Mouse (Mus musculus) lung, embryonic 16.5 days (tissue): ENCODE measurements at regions not wholly inside any gene's neighbourhood (a gene's known extent, or its start where the extent isn't known, plus 50 kb on each side); places are given as distances from the start of the nearest gene placed in this dataset.

Source experiments
- ATAC-seq: fragments of 200-750 bp; cut with Nextera tagmentation; 2 replicates; pipeline ENCODE4 v1.8.0; 2017; ENCODE audit warnings: low read depth, mild to moderate bottlenecking, moderate library complexity
- H3K27ac ChIP-seq: fragments of 300-500 bp; sonication (generic); 2 replicates; pipeline ENCODE4 v1.5.1; 2014; ENCODE audit warnings: mild to moderate bottlenecking, control low read depth, low read length
- H3K27me3 ChIP-seq: fragments of 300-500 bp; sonication (generic); 2 replicates; pipeline ENCODE4 v1.6.1; 2014; ENCODE audit warnings: low read depth, low read length, mixed read lengths; ENCODE audit not compliant: control insufficient read depth, insufficient read depth
- H3K36me3 ChIP-seq: fragments of 300-500 bp; sonication (generic); 2 replicates; pipeline ENCODE4 v1.6.1; 2014; ENCODE audit warnings: low read length; ENCODE audit not compliant: control insufficient read depth, insufficient read depth
- H3K4me1 ChIP-seq: fragments of 300-500 bp; sonication (generic); replicated peaks from 2 replicates; pipeline ENCODE4 v1.6.1; 2014; ENCODE audit warnings: low read length, mixed read lengths; ENCODE audit not compliant: control insufficient read depth, insufficient read depth
- H3K4me2 ChIP-seq: fragments of 300-500 bp; sonication (generic); 2 replicates; pipeline ENCODE4 v1.6.1; 2014; ENCODE audit warnings: low read depth, low read length, control low read depth
- H3K4me3 ChIP-seq: fragments of 300-500 bp; sonication (generic); 2 replicates; pipeline ENCODE4 v1.5.1; 2014; ENCODE audit warnings: mild to moderate bottlenecking, low read length, control low read depth
- H3K9ac ChIP-seq: fragments of 300-500 bp; sonication (generic); 2 replicates; pipeline ENCODE4 v1.6.1; 2014; ENCODE audit warnings: low read length, control low read depth
- H3K9me3 ChIP-seq: fragments of 300-500 bp; sonication (generic); 2 replicates; pipeline ENCODE4 v1.6.1; 2016; ENCODE audit warnings: low read length; ENCODE audit not compliant: control insufficient read depth
- WGBS: fragments of 180-500 bp; shearing (Covaris S2); extraction: QIAGEN DNeasy Blood & Tissue Kit; methylation state at CpG from one replicate; pipeline ENCODE4 v1.1.7; 2014; 5-methylcytosine and 5-hydroxymethylcytosine counted together

GRCm38 (mm10) chr12:27283964-27284363 lies 58.4 kb downstream of the Sox11 start:
- no peaks in the 10 kb centered on the region for H3K9me3 ChIP-seq
- WGBS: 51% methylated on average over 6 of the region's 6 CpGs
- no peak overlapping the region for H3K4me3 ChIP-seq
- ATAC-seq: peak; percentile 80; the same call in 1 of the 2 replicates
- H3K36me3 ChIP-seq: no peaks in the 10 kb centered on the region
- H3K27ac ChIP-seq: no peak overlapping the region
- no peaks in the 10 kb centered on the region for H3K27me3 ChIP-seq
- H3K4me1 ChIP-seq: no peaks in the 10 kb centered on the region
- no peak overlapping the region for H3K4me2 ChIP-seq
- no peak overlapping the region for H3K9ac ChIP-seq

GRCm38 (mm10) chr12:27261965-27262364 lies 80.4 kb downstream of the Sox11 start:
- Histone ChIP-seq H3K9me3 (no peaks in the 10 kb centered on the region), H3K27me3 (no peaks in the 10 kb centered on the region), H3K36me3 (no peaks in the 10 kb centered on the region), H3K4me1 (no peaks in the 10 kb centered on the region), H3K4me3 (no peak overlapping the region), H3K4me2 (no peak overlapping the region), H3K27ac (no peak overlapping the region), H3K9ac (no peak overlapping the region)
- no peak for ATAC-seq

- Histone ChIP-seq H3K9me3 (no peaks in the 10 kb centered on the region), H3K9ac (no peak overlapping the region), H3K4me1 (no peaks in the 10 kb centered on the region), H3K4me2 (no peak overlapping the region), H3K36me3 (no peaks in the 10 kb centered on the region), H3K27me3 (no peaks in the 10 kb centered on the region), H3K4me3 (no peak overlapping the region), H3K27ac (no peak overlapping the region)
- WGBS: 17% methylated on average over 3 of the region's 3 CpGs
- peak; percentile 60; the same call in 1 of the 2 replicates for ATAC-seq
Observed at GRCm38 (mm10) chr12:27254125-27254524, 88.2 kb downstream of the Sox11 start.

DNA sequence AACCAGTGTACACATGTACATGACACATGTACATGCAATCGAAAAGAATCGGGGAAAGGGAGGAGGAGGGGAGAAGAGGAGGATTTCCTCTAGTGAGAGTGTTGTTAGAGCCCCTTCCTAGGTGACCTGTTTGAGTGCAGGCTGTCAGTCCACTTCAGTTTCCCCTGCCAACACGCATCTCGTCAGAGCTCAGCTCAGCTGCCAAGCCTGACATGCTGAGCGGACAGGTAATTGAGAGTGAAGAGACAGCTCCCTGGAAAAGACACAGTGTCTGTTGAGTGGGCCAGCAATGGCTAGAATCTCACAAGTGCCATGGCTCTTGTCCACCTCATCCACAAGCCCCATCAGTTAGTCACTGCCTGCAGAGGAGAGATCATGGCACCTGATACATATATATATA lies 90.9 kb downstream of the Sox11 start:
- 58% methylated on average over 5 of the region's 5 CpGs for WGBS
- no peak overlapping the region for H3K9ac ChIP-seq
- no peaks in the 10 kb centered on the region for H3K36me3 ChIP-seq
- H3K27ac ChIP-seq: no peak overlapping the region
- H3K4me2 ChIP-seq: no peak overlapping the region
- H3K27me3 ChIP-seq: no peaks in the 10 kb centered on the region
- ATAC-seq: no peak
- H3K4me3 ChIP-seq: no peak overlapping the region
- no peaks in the 10 kb centered on the region for H3K9me3 ChIP-seq
- no peaks in the 10 kb centered on the region for H3K4me1 ChIP-seq

- Histone ChIP-seq H3K9ac (no peak overlapping the region), H3K36me3 (no peaks in the 10 kb centered on the region), H3K4me1 (no peaks in the 10 kb centered on the region), H3K4me2 (no peak overlapping the region), H3K9me3 (no peaks in the 10 kb centered on the region), H3K27me3 (no peaks in the 10 kb centered on the region), H3K27ac (no peak overlapping the region), H3K4me3 (no peak overlapping the region)
- ATAC-seq: no peak
- 81% methylated on average over 3 of the region's 3 CpGs for WGBS
Observed at GRCm38 (mm10) chr12:27248545-27248855, 93.9 kb downstream of the Sox11 start.

DNA sequence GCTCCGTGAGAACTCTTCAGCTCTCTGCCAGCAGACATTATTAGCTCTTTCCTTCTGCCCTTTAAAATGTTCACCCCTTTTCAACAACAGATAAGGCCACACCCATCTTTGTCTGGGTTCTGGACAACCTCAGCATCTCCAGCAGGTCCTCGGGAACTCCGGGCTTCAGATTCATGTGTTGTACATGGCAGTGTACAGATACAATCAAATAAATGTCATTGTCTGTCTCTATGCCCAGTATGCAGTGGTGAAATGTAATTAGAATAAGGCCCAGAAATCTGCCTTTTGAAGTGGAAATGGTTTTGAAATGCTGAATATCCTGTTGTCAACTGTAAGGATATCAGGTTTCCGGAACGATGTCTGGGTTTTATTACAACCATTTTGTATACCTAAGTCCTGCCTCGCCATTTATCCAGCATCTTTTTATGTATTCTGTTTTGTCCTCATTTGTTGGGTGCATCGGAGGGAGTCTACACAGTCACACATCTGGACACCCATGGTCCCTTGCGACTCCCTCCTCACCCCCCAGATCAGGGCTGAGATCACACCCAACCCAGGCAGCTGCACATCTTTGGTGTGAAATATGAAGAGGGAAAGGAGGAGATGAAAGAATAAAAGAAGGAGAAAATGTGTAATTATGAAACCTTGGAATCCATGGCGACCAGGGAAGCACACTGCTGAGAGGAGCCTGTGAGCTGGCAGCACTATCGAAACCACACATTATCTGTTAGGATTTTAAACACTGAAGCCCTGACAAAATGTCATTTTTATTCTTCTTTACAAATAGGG lies 94.4 kb downstream of the Sox11 start:
- no peak overlapping the region for H3K4me3 ChIP-seq
- no peaks in the 10 kb centered on the region for H3K9me3 ChIP-seq
- no peaks in the 10 kb centered on the region for H3K36me3 ChIP-seq
- H3K27ac ChIP-seq: no peak overlapping the region
- no peak overlapping the region for H3K4me2 ChIP-seq
- 65% methylated on average over 10 of the region's 10 CpGs for WGBS
- H3K4me1 ChIP-seq: no peaks in the 10 kb centered on the region
- no peak overlapping the region for H3K9ac ChIP-seq
- H3K27me3 ChIP-seq: no peaks in the 10 kb centered on the region
- no peak for ATAC-seq

GRCm38 (mm10) chr12:27235748-27236147 lies 106.6 kb downstream of the Sox11 start:
- peak; percentile 38; the same call in 1 of the 2 replicates for ATAC-seq
- H3K36me3 ChIP-seq: no peaks in the 10 kb centered on the region
- H3K9me3 ChIP-seq: no peaks in the 10 kb centered on the region
- no peak overlapping the region for H3K4me2 ChIP-seq
- H3K27ac ChIP-seq: no peak overlapping the region
- no peak overlapping the region for H3K9ac ChIP-seq
- no peaks in the 10 kb centered on the region for H3K27me3 ChIP-seq
- H3K4me1 ChIP-seq: no peaks in the 10 kb centered on the region
- 50% methylated on average over 1 of the region's 1 CpGs for WGBS
- no peak overlapping the region for H3K4me3 ChIP-seq

DNA sequence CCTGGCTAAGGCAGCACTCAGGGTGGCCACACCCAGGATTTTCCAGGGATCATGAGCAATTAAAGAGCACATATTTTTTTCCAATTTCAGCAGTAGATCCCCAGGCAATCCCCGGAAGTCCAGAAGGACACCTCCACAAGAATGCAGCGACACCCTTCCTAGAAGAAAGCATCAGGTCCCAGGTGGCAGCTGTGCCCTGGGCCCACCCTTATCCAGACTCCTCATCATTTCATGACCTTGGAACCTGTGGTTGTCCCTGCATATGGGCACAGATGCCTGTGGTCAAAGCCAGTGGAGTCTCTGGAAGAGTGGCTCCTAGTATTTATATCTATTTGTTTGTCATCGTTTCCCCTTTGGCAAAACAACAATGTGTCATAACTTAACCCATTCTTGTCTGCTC lies 120.8 kb downstream of the Sox11 start:
- Histone ChIP-seq H3K27ac (no peak overlapping the region), H3K4me3 (no peak overlapping the region), H3K9me3 (no peaks in the 10 kb centered on the region), H3K4me2 (no peak overlapping the region), H3K27me3 (no peaks in the 10 kb centered on the region), H3K4me1 (no peaks in the 10 kb centered on the region), H3K9ac (no peak overlapping the region), H3K36me3 (no peaks in the 10 kb centered on the region)
- WGBS: 79% methylated on average over 3 of the region's 3 CpGs
- ATAC-seq: no peak

DNA sequence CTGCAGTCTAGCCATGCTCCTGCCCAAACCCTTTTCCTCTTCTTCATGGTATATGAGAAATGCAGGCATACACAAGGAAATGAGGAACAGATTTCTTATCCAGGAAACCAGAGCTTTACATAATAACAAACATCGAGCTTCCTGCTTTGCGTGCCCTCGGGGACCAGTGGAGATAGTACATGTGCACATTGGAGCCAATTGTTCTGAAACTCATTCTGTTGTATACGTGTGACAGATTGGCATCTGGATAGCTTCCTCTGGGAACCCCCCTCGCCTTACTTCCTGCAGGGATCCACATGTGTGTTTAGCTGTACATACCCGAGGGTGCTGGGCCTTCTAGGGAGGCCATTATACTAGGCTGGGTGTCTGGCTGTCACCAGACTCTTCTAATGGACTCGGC lies 141.2 kb downstream of the Sox11 start:
- Histone ChIP-seq H3K9ac (no peak overlapping the region), H3K4me1 (0 out of 2 replicates have a peak, but pooled peaks cover 2% of the 10 kb centered on the region), H3K27ac (no peak overlapping the region), H3K36me3 (no peaks in the 10 kb centered on the region), H3K27me3 (no peaks in the 10 kb centered on the region), H3K4me3 (no peak overlapping the region), H3K4me2 (no peak overlapping the region), H3K9me3 (no peaks in the 10 kb centered on the region)
- ATAC-seq: peak; percentile 51; the same call in 1 of the 2 replicates
- WGBS: 49% methylated on average over 7 of the region's 7 CpGs

GRCm38 (mm10) chr12:27194001-27194400 lies 148.4 kb downstream of the Sox11 start:
- H3K4me3 ChIP-seq: no peak overlapping the region
- H3K4me2 ChIP-seq: no peak overlapping the region
- H3K36me3 ChIP-seq: no peaks in the 10 kb centered on the region
- H3K9ac ChIP-seq: no peak overlapping the region
- no peaks in the 10 kb centered on the region for H3K4me1 ChIP-seq
- H3K27me3 ChIP-seq: no peaks in the 10 kb centered on the region
- ATAC-seq: no peak
- no peaks in the 10 kb centered on the region for H3K9me3 ChIP-seq
- H3K27ac ChIP-seq: no peak overlapping the region
